Mouse (Mus musculus): ENCODE measurements around the gene Nkx2-4.

The Nkx2-4 gene

DNA sequence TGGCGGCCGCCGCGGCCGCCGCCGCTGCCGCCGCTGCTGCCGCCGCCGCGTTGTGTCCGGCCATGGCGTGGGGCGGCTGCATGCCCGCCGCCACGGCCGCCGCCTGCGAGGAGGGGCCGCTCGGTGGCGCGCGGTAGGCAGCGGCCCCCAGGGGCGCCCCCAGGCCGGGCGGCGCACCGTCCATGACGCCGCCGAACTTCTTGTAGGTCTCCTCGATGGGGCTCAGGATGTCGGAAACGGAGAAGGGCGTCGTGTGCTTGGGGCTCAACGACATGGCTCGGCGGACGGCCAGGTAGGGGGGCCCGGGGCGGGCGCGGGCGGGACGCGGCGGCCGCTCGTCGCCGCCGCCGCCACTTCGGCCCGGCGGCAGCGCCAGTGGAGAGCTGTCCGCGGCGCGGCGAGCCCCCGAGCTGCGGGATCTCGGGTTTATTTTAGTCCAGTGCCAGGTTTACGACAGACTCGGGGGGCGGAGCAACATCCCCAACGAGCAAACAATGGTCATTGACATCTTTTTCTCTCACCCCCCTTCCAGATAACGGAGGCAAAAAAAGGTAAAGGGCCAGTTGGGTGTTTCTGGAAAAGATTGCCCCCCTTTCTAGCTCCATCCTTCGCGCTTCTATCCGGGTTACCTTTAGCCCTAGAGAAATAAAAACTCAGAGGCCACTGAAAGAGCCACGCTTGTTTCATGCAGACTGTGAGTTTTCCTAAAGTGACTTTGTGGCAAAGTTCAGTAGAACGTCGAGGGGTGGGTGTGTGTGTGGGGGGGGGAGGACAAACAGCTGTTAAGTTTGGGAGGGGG is at the start of gene Nkx2-4:
Nkx2-4 (minus strand) TSS at position 374 of the 799 bp plus-strand sequence.
- in situ Hi-C loops (cut with MseI, MboI), result loop anchor here in 1 of 2 experiments (10.0 kb wide), 1 partner anchor 90 kb away; no protein-coding TSS in a partner anchor

DNA sequence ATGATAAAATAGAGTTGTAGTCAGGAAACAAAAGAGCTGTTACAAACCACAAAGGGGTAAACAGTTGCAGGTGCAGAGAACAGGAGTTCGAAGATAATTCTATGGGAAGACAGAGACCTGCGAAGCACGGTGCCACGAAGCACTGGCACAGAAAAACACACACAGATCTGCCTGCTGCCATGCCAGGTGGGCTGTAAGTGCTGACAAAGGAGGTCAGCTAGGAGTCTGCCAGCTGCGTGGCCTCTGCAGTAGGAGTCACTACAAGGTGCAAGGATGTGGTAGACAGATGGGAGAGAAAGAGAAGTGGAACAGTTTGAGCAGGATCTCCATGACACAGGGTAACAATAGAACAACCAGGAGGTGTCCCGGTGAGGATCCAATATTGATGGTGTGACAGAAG is 42.1 kb upstream of the Nkx2-4 start:
- in situ Hi-C loops (cut with MseI, MboI), result no loop called here

DNA sequence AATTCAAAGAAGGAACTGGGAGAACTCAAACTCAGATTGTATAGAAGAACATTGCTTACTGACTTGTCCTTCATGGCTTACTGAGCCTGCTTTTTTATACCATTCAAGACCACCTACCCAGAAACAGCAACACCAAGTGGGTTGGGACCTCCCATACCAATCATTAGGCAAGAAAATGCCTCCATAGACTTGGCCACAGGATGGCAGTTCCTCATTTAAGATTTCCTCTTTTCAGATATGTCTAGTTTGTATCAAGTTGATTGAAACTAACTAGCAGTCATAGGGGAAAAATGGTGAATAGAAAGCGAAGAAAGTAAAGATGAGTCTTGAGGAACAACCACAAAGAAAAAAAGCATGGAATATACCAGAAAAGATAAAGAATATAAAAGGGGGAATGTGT is 34.5 kb upstream of the Nkx2-4 start:
- in situ Hi-C loops (cut with MseI, MboI), result no loop called here

DNA sequence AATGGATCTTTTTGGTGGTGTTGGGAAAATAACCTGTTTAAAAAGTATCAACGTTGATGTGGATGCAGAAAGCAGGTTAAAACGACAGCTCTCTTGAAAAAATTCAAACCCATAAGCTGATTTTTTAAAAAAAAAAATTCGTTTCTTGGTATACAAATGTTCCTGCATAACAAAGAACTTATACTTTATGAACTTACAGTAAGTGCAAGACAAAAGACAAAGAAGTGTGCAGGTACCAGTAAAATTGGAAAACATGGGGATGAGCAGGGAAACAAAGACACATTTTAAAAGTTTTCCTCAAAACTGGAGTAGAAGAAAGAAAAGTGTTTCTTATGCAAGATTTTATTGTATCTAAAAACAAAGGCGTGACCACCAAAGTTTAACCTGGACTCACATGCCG is 1.2 kb upstream of the Nkx2-4 start:
- in situ Hi-C loops (cut with MseI, MboI), result loop anchor here in 1 of 2 experiments (10.0 kb wide), 1 partner anchor 88 kb away; no protein-coding TSS in a partner anchor

DNA sequence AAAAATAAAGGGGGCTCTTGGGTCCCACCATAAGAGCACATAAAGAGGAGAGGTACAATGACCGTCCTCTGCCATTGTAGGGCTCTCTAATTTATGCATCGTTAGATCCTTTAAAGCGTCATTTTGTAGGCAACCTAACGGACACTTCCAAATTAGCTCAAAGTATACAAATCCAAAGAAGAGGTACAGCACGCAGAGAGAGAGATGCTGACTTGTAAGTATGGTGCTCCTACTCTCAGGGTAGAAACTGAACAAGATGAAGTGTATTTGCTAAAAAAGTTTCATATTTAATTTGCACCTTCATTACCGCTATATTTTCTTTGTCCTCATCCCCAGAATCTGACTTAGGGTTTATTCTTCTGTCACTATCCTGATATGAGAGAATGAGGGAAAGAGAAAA is 692 bp upstream of the Nkx2-4 start:
- in situ Hi-C loops (cut with MseI, MboI), result loop anchor here in 1 of 2 experiments (10.0 kb wide), 1 partner anchor 89 kb away; no protein-coding TSS in a partner anchor

DNA sequence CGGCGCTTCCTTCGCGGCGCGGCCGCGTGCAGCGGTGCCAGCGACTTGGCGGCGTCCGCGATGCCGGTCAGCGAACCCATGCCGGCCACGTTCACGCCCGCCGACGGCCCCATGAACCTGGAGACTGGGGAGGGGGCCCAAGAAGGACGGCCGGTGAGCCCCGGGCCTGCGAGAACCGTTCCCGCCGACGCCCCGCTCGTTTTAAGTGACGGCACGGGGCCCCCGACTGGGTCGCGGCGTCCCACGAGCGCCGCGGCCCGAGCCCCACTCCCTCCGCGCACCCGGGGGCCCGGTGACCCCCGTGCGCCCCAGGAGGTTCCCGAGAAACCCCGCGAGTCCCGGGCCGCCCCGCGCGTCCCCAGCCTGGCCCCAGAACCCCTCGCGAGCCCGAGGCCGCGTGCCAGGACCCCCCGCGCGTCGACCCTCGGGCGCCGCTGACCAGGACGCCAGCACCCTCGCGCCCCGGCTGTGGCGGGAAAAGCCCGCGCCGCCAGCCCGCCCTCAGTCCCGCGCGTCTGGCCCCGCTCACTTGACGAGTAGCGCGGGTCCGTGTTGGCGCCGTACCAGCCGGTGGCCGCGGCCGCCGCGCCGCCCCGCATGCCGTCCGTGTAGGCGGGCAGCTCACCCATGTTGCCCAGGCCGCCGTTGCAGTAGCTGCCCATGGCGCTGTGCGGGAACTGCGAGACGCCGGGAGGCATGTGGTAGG is 726 bp downstream of the Nkx2-4 start:
- in situ Hi-C loops (cut with MseI, MboI), result loop anchor here in 1 of 2 experiments (10.0 kb wide), 1 partner anchor 90 kb away; no protein-coding TSS in a partner anchor

DNA sequence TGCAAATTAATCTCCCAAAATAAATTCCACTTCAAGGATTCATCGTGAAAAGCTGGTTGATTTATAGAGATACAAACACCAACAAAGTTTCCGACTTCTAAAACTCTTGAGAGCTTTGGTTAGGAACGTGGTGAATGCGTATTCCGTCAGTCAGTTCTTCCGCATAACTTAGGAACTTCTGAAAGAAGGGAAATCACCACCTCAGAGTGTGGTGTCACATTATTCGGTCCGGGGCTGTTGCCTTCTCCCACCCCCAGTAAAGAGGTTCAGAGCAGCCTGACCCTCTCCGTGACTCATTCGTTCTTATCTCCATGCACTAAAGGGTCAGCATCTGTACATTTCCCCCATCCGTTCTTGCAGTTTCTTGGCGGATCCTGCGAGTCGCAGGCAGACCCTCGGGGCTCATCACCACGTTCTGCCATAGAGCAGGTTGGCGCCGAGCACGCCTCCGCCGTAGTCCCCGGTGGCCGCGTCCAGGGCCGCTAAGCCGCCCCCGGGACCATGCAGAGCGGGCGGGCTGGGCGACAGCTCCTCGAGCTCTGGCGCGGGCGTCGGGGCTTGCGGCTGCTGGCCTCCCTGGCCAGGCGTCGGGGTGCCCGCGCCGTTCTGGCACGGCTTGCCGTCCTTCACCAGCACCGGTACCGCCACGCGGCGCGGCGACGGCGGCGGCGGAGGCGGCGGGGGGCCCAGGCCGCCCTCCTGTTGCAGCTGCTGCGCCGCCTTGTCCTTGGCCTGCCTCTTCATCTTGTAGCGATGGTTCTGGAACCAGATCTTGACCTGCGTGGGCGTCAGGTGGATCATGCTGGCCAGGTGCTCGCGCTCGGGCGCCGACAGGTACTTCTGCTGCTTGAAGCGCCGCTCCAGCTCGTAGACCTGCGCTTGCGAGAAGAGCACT is 1.5 kb downstream of the Nkx2-4 start:
- in situ Hi-C loops (cut with MseI, MboI), result loop anchor here in 1 of 2 experiments (10.0 kb wide), 1 partner anchor 91 kb away; no protein-coding TSS in a partner anchor

DNA sequence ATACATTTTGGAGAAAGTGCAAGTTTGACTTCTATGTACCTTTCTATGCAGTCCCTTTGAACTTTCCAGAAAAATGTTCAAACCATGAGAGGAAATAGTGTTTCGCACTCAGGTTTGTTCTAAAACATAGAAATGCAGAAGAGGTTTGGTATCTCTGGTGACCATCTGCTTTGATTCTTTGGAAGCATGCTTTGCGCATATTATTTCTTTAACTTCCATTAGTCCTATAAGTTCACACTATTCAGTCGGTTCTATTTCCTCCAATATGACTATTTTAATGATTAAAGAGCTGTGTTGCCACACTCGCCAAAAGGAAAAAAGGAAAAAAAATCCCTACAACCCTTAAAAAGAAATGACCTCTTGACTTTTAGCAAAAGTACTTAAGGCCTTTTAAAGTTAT is 2.9 kb downstream of the Nkx2-4 start:
- in situ Hi-C loops (cut with MseI, MboI), result loop anchor here in 1 of 2 experiments (10.0 kb wide), 1 partner anchor 92 kb away; no protein-coding TSS in a partner anchor

DNA sequence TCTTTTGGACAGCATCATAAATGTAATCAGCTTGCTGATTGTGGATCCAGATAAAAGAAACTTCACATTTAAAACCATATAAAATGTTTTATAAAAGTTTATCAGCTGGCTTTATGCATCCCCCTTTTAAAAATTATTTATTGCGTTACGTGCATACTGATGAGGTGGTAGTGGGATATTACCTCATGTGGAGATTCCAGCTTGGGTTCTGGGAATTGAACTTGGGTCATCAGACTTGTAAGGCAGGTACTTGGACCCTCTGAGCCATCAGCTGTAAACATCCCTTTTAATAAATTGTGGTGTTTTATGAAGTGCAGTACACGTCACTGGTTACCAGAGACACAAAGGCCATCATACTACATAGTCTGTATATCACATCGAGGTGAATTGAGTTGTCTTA is 10.8 kb downstream of the Nkx2-4 start:
- in situ Hi-C loops (cut with MseI, MboI), result no loop called here

DNA sequence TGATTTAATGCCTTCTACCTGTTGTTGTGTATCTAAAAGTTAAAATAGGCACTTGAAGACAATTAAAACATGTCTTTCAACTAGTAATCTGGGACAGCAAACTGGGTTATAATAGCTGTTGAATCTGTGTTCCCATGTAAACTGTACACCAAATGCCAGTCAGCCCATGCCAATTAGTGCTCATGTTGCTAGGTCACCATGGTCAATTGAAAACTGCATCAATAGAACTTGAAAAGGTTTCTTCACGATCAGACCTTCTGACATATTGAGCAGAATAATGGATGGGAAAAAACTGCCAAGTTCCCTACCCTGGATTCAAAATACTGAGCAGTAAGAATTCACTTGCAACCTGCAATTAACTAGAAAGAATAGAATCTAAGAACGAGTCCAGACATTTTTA is 11.3 kb downstream of the Nkx2-4 start:
- in situ Hi-C loops (cut with MseI, MboI), result no loop called here

DNA sequence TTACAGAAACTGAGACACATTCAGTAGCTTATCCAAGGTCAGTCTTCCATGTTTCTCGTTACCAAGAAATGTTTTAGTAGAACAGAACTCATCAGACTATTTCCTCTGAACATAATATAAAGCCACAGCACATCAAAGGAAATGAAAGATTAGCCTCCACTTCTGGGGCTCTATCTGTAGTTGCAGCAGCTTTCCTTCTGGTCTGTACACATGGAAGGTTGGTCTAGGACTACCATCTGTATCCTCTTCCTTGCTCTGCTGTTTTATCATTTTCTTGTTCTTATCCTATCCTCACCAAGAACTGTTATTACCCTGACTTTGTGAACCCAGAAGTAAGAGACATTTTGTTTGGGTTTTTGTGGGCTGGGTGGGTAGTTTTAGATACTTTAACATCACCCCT is 14.9 kb downstream of the Nkx2-4 start:
- in situ Hi-C loops (cut with MseI, MboI), result no loop called here

DNA sequence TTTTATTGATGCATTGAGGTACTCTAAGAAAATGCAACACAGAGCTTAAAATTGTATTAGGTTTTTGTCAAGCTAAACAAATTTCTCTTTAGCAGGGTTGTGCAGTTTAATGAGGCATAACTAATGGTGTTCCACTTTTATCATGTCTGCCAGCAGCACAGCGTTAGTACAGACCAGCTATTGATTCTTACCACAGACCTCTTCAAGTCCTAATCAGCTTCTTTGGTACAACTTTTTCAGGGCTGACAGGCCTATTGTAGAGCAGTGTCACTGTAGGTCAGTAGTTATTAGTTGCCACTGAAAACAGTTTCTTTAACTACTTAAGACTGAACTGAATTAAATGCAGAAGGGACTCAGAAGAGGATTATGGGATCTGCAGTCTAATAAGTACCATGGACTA is 16.2 kb downstream of the Nkx2-4 start:
- in situ Hi-C loops (cut with MseI, MboI), result no loop called here

DNA sequence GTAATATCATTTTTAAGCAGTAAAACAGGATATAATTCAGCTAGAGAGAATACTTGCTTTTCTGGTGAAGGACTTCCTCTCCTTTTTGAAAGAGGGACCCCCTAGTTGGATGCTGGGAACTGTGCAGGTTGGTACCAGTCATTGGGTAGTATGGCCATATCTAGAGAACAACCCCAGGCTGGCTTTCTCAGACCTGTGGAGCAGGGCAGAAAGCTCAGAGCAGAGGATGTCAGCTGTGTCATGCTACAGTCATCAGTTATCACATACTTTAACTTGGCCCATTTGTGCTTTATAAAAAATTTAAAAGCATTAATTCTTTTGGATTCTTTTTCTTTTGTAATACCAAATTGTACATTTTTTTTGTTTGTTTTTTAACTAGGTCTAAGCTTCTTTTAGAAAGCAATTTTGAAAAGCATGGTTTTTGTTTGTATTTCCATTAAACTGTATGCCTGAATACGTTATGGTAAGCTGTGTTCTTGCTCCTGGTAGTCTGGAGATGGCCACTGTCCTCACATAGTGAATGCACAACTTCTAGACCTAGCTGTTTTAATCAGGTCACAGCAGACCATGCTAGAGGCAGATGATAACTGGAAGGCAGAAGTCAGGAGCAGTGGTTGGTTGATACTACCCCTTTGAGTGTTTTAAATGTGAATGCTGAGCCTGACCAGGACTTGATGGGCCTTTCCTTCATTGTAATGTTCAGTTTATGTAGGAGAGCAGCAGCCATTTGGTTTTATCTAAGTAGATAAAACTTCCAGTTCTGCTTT is 17.6 kb downstream of the Nkx2-4 start:
- in situ Hi-C loops (cut with MseI, MboI), result no loop called here

DNA sequence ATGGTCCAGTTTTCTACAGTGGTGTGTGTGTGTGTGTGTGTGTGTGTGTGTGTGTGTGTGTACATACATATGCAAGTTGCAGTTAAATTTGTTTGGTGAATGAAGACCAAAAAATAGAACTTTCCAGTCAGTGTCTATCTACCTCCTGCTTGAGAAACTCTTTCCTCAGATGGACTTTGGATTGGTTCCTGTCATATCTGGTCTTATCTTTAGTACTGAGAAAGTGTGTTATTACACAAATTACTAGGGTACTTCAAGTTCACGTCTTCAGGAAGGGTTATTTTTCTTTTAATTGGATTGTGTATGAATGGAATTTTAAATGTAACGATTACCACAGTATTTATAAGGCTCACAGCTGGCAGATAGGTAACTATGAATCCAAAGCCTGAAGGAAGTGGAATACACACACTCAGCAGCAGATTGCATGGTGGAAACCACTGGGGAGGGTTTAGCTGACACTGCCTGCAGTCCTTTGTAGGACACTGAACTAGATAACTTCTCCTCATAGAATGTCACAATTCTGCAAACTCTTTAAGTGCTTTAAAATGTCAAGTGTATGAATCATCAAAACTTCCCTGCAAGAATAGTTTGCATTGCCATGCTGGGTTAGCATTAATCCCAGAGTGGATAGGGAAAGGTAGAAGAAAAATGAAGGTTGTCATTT is 31.9 kb downstream of the Nkx2-4 start:
- in situ Hi-C loops (cut with MseI, MboI), result no loop called here

DNA sequence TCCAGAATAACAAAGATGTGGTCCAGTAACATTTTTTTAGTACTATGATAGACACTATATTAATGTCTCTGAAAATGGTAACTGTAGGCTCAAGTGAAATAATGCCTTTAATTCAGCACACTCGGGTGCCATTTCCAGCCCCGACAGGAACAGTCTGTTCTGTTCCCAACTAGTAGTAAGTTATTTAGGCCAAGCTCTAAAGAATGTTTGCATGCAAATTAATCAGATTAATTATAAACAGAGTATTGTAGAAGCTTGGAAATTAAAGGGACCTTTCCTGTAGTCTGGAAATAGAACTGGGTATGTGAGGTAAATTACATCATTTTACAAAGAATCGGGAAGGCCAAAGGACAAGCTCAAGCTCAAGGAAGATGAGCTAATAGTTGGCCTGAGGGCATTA is 38.2 kb downstream of the Nkx2-4 start:
- in situ Hi-C loops (cut with MseI, MboI), result no loop called here

DNA sequence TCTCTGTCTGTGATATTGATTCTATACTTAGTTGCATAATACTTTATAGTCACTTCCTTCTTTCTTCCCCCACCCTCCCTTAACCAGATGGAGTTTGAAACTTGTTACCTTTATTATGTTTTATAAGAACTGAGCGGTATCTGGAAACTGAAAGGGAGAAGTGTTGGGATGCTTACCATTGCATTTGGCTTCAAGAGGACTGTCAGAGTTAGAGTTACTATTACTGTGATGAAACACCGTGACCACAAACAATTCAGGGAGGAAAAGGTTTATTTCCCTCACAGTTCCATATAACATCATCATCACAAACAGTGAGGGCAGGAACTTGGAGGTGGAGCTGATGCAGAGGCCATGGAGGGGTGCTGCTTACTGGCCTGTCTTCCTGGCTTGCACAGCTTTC is 49.4 kb downstream of the Nkx2-4 start:
- in situ Hi-C loops (cut with MseI, MboI), result no loop called here
